Mouse (Mus musculus) CD4-positive, CD25-positive, alpha-beta regulatory T cell, adult 2 months (primary cell): ENCODE results near the gene Gm27179.
"Not testable (repeated sequence)": the region's sequence is repeated elsewhere in the genome, so short reads cannot be mapped to it uniquely, and the experiment has no call there.

Experiments
- DNase-seq: peaks from one replicate; pipeline ENCODE4 v3.0.0-alpha.2; 2012; ENCODE audit warnings: low read depth, low spot score

The Gm27179 gene

DNA sequence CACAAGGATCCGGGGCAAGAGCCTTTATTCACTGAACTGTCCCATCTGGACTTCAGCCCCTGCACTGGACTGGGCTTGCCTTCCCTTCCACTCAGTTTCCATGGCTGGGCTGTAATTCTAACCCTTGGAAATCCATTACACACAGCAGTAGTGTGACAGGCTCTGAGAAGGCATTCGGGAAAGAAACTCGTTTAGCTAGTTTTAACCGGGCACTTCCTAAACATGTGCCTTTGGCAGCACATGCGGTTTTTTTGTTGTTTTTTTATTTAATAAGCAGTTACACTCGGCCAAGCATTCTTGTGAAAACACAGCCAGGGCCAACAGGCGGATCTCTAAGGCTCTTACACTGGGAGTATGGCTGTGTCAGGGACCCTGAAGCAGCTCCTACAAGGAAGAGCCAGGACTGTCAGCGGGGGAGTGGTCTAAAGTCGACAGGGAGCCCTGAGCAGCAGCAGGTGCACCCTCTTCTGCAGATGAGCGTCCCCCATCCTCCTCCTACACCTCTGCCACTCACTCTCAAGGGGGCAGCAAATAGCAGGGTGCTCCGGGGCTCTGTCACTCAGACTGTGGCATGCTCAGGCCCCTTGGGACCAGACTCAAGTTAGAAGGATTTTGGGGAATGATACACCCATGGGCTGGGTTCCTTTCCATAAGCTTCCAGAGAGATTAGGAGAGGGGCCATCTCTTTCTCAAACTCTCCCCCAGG, 38.3 kb downstream of the Gm27179 start:
- DNase-seq, result not testable (repeated sequence)

GRCm38 (mm10) chr14:69473322-69473721, 39.0 kb downstream of the Gm27179 start:
- DNase-seq, result not testable (repeated sequence)

- DNase-seq, result not testable (repeated sequence)
These were observed 42.1 kb downstream of the Gm27179 start for GRCm38 (mm10) chr14:69470122-69470708.

- DNase-seq, result not testable (repeated sequence)
These were observed 44.6 kb downstream of the Gm27179 start for GRCm38 (mm10) chr14:69467612-69468366.

- DNase-seq, result not testable (repeated sequence)
These were observed 47.9 kb downstream of the Gm27179 start for GRCm38 (mm10) chr14:69464465-69464864.
